Mouse (Mus musculus): ENCODE measurements at regions not wholly inside any gene's neighbourhood (a gene's known extent, or its start where the extent isn't known, plus 50 kb on each side); places are given as distances from the start of the nearest gene placed in this dataset.

- TF ChIP-seq CTCF (IDR thresholded peaks at IDR 0.05; ENCODE audit: borderline replicate concordance, extremely low read depth, insufficient read depth, insufficient read length) (no peak), POLR2A (IDR thresholded peaks at IDR 0.05; ENCODE audit: borderline replicate concordance, extremely low read depth, insufficient read depth, insufficient read length, poor library complexity, severe bottlenecking) (no peak)
- DNase-seq (ENCODE audit: low read depth) = no peak
These were observed 106.0 kb upstream of the 1700056E22Rik start for GRCm38 (mm10) chr1:184140082-184140481.

GRCm38 (mm10) chr1:184138661-184139060 lies 104.6 kb upstream of the 1700056E22Rik start:
- no peak for DNase-seq (ENCODE audit: low read depth)
- TF ChIP-seq CTCF (IDR thresholded peaks at IDR 0.05; ENCODE audit: borderline replicate concordance, extremely low read depth, insufficient read depth, insufficient read length) = no peak
- TF ChIP-seq POLR2A (IDR thresholded peaks at IDR 0.05; ENCODE audit: borderline replicate concordance, extremely low read depth, insufficient read depth, insufficient read length, poor library complexity, severe bottlenecking) = no peak

- no peak for TF ChIP-seq CTCF (IDR thresholded peaks at IDR 0.05; ENCODE audit: borderline replicate concordance, extremely low read depth, insufficient read depth, insufficient read length)
These were observed 96.8 kb upstream of the 1700056E22Rik start for GRCm38 (mm10) chr1:184130897-184131296.

GRCm38 (mm10) chr1:184127321-184127720 lies 93.2 kb upstream of the 1700056E22Rik start:
- TF ChIP-seq POLR2A (IDR thresholded peaks at IDR 0.05; ENCODE audit: borderline replicate concordance, extremely low read depth, insufficient read depth, insufficient read length, poor library complexity, severe bottlenecking) = no peak
- no peak for TF ChIP-seq CTCF (IDR thresholded peaks at IDR 0.05; ENCODE audit: borderline replicate concordance, extremely low read depth, insufficient read depth, insufficient read length)
- DNase-seq (ENCODE audit: low read depth) = no peak

More at GRCm38 (mm10) chr1:184130897-184131296, 96.8 kb upstream of the 1700056E22Rik start:
- no peak for DNase-seq (ENCODE audit: low read depth)

GRCm38 (mm10) chr1:184126909-184127308 lies 92.8 kb upstream of the 1700056E22Rik start:
- DNase-seq (ENCODE audit: low read depth) = no peak
- no peak for TF ChIP-seq CTCF (IDR thresholded peaks at IDR 0.05; ENCODE audit: borderline replicate concordance, extremely low read depth, insufficient read depth, insufficient read length)
- TF ChIP-seq POLR2A (IDR thresholded peaks at IDR 0.05; ENCODE audit: borderline replicate concordance, extremely low read depth, insufficient read depth, insufficient read length, poor library complexity, severe bottlenecking) = no peak

Data from brain, embryonic 14.5 days (tissue).